Mouse (Mus musculus) frontal cortex, postnatal 10 days (tissue): ENCODE results near the gene Srsf4.

Experiments
- DNase-seq, 2 experiments: peaks; one replicate each; pipeline ENCODE4 v3.0.0; 2022; ENCODE audit warnings: low spot score in 2 of 2, mixed read lengths in 1 of 2

Srsf4 gene

DNA sequence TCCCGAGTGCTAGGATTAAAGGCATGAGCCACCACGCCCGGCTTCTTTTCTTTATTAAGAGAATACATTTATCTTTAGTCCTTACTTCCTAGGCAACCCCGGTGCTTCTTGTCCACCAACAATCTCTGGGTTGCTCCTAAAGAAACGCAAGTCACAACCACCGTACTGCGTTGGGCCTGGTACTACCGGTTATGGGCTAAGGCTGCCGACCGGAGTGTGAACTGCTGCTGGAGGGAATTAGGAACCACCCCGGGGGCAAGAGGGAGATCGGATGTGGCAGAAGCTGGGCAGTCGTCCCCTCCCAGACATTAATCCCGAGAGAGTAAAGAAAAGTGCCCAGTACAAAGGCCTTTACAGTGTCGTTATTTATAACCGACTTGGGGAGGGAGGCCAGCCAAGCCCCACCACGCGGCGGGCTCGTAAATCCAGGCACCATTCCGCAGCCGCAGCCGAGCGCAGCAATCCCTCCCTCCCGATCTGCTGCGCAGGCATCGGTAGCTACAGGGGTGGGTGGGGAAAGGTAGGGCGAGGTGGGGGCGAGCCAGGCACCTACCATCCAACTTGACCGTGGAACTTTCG lies 41.6 kb downstream of the Srsf4 start:
- no peak for DNase-seq

DNA sequence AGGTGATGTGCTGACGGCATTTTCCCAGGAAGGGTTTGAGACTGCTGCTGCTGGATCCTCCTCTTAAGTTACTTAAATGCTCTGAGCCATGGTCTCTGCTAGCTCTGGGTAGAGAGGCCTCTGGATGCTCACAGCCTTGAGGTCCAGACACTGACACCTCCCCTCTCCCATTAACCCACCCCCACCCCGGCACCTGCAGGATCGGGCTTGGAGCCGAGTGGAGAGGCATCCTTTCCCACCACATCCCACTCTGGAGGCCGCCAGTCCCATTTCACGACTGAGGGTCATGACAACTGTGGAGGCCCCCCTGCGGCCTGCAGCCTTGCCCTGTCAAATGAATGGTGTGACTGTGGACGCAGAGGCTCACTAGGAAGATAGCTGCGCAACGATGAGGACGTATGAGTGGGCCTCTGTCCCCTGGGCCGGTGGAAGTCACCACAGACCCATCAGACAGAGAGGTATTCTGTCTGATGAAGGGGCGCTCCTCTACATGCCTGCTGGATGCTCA lies 42.5 kb downstream of the Srsf4 start:
- DNase-seq, result no peak

DNA sequence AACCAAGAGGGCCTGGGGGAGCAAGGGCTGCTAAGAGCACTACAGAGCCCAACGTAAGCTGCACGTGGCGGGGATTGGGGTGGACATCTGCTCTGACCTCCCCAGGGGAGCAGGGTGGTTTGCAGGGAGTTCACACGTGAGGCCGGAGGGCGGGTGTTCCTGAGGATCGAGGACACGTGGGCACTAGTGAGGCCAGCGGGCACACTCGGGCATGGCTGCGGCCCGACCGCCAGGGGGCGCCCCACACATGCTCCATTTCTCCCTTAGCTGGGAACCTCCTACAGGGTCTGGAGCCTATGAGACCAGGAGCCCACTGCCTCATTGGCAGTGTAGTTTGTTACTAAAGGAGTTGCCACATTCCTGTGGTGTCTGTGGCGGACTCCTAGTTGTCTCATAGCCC lies 43.0 kb downstream of the Srsf4 start:
- DNase-seq, result peak; percentile 63 to 70

GRCm38 (mm10) chr4:131917010-131917555 lies 43.7 kb downstream of the Srsf4 start:
- no peak for DNase-seq

GRCm38 (mm10) chr4:131918026-131918533 lies 44.7 kb downstream of the Srsf4 start:
- no peak for DNase-seq

DNA sequence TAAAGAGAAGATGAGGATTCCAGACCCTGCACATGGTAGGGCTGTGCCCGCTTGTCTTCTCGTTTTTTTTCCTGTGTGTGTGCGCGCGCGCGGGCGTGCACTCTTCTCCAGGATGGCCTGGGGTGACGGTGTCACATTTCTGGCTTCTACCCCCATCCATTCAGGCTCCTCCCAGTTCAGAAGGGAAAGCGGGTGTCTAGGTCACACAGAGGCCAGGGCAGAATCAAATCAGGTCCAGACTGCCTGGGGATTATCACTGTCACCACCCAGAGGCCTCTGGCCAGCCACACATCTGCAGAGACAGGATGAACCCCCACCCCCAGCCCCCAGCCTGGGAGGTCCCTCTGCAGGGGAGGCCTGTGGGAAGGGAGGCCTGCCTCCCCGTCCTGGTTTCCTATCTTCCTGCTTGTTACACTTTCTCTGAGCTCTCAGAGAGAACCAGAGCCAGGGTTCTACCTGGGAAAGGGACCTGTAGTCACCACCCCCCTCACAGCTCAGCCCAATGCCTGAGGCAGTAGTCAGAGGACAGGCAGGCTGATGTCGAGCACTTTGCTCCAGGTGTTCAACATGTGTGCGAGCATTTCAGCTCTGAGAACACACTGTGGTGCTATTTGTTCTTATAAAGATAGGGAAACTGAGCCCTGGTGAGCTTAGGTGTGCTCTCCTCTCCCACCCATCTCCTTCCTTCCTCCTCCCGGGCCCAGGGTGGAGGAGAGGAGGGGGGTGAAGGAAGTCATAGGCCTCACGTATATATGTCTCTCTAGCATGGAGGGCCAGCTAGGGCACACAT lies 45.5 kb downstream of the Srsf4 start:
- DNase-seq, result no peak

DNA sequence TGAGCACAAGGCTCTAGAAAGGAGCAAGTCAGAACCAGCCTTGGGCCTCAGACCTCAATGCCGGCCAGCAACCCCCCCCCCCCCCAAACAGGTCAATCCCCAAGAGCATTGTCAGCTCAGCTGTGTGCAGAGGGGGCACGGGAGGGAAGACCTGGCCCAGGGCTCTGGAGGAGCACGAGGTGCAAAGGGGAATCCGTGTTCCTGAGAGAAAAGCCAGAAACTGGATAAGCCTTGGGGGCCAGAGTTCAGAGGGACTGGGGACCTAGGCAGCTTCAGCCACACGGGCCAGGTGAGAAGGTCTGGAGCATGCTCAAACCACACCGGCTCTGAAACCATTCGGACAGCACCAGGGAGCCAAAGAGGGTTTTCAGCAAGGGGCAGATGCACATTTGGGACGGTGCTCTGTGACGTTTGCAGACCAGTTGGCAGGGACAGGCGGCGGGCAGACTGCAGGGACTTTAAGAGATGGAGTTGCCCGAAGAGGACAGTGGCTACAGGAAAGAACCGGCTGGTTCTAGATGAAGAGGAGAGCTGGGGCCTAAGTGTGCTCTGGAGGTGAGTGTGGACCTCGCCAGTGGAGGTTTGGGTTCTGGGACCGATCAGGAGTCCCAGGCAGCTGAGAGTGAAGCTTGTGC lies 46.2 kb downstream of the Srsf4 start:
- no peak for DNase-seq

DNA sequence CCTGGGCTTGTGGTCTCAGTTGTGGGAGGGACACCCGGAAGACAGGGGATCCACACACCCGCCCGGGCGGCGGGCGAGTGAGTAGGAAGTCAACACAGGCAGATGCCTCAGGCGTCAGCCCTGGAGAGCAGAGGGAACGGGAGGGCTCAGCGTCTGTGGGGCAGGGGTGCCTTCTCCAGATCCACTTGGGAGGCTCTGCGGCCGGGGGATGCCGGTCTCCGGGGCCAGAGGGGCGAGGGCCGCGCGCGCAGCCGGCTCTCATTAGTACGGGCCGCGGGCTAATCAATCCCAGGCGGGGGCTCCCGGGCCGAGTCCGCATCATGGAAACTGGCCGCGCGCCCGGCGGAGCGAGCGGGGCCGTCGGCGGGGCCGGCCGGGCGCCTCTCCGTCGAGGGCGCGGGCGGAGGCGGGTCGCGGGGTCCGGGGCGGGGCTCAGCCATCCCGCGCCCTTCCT lies 46.8 kb downstream of the Srsf4 start:
- no peak for DNase-seq

- DNase-seq, result no peak
These were observed 47.4 kb downstream of the Srsf4 start for GRCm38 (mm10) chr4:131920595-131921351.

GRCm38 (mm10) chr4:131921461-131922346 lies 48.3 kb downstream of the Srsf4 start, which contains the start of gene Tmem200b:
TSS of gene Tmem200b (plus strand) at chr4:131921771.
- DNase-seq, result no peak

DNA sequence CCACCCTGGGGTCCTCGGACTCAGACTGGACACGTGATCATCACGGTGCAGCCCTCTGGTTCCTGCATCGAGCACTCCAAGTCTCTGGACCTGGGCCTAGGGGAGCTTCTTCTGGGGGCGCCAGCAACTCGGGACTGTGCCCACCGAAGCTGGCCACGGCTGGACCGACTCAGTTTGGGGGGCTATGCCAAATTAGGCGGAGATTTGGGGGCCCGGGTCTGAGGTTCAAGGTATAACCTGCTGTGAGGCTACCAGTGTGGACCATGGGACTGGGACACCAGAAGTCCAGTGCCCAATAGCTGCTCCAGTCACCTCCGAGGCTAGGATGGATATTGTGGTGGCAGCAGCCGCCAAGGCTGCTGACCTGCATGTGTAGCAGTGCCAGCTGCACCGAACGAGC lies 49.0 kb downstream of the Srsf4 start:
- DNase-seq, result no peak

DNA sequence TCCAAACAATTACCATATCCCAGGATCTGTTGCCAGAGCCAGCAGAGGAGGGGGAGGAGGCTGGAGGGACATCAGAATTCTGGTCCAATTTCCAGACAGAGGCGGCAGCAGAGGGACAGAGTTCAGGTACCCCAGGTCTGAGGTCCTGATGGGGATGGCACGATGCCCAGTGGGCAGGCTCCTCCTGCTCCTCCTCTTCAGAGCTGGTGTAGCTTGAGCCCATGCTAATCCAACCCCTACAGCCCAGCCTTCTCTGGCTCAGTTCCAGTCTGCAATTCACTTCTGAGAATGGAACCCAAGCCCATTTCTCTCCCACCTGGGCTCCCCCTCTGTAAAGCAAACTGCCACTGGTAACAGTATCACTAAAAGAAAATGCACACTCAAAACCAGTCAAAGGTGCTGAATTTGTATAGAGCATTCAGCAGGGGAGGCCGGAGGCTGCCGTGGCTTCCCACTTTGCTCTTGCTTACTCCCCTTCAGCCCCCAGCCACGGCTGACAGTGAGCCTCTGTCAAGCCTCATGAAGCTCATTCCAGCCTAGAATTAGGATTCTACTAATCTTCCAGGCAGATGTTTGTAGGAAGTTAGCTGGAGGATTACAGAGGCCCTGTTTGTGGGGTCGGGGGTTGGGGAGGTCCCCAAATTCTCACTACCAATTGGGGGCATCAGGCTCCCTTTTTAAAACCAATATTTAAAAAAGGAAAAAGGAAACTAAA lies 50.8 kb downstream of the Srsf4 start:
- DNase-seq, result no peak

DNA sequence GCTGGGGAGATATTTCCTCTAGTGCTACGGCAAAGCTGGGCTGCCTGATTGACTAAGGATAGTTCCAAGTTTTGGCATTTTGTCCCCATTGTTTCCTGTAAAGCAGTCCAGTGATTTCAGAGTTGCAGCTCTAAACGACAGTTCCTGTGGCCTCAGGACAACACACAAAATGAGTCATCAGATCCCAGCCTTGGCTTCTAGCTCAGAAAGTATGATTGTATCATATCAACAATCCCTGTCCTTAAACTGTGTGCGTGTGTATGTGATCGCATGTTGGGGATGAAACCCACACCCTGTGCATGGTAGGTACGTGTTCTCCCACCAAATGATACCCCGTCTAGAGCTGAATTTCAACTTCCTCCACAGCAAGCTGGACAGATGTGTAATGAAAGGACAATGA lies 55.7 kb downstream of the Srsf4 start:
- DNase-seq, result no peak

DNA sequence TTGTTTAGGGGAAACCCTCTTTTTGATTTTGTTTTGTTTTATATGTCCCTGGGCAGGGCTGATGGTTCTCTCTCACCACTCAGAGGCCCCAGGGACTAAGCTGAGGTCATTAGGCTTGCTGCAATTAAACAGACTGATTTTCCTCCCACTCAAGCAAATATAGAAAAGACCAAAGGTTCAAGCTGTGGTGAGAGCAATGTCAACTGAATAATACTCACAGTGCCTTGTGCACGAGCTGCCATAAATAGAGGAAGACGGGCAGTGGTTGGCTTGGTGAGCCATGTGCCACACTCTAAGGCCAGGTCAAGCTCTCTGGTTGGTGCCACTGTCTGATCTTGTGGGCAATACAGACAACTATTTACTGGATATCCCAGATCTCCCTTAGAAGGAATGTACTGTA lies 66.0 kb downstream of the Srsf4 start:
- no peak for DNase-seq

- no peak for DNase-seq
These were observed 67.4 kb downstream of the Srsf4 start for GRCm38 (mm10) chr4:131940846-131941245.

DNA sequence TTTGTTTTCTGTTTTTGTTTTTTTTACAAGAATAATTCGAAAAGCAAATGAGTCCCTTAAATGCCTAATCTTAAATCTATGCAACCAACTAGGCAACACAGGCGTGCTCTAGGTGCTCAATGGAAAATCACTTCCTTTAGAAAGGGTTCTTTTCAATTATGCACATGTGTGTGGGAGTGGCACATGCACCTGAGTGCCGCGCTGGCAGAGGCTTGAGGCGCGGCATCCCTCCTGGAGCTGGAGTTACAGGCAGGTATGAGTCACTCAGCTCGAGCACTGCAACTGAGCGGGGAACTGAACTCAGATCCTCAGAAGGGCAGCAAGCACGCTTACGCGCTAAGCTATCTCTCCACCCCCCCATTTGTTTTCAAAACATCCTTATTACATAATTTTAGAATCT lies 74.4 kb downstream of the Srsf4 start:
- no peak for DNase-seq

DNA sequence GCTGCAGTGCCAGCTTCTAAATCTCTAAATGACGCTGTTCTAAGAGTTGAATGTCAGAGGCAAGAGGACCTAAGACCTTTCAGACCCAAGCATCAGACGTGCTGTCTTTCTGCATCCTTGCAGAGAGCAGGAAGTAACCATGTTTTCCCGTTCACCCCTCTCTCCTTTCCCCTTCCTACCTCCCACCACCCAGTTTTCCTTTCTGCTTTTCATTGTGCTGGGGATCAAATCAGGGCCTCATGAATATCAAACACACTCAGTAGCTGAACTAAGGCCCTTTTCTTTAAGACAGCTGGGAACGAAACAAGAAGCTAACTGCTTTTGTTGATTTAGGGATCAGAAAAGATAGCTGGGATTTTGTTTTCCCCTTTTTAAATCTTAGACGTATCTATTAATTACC lies 76.5 kb downstream of the Srsf4 start:
- no peak for DNase-seq

- no peak for DNase-seq
These were observed 77.2 kb downstream of the Srsf4 start for GRCm38 (mm10) chr4:131950657-131951056.
